Mouse (Mus musculus) C2C12 (cell line): ENCODE measurements around the gene Dyrk1a. TPM values are rescaled to one million over a fixed set of nuclear protein-coding genes. Genes with fewer than 3 reads are reported as not detected.

Experiments
- H3K27me3 ChIP-seq: one replicate; pipeline ENCODE4 v1.6.1; 2011; ENCODE audit not compliant: control insufficient read depth, insufficient read depth, insufficient read length
- H3K36me3 ChIP-seq: one replicate; pipeline ENCODE4 v1.6.1; 2011; ENCODE audit not compliant: control insufficient read depth, insufficient read depth
- H3K4me3 ChIP-seq: one replicate; pipeline ENCODE4 v1.5.1; 2011; ENCODE audit warnings: mild to moderate bottlenecking, control low read depth; ENCODE audit not compliant: poor library complexity, insufficient read depth, severe bottlenecking
- H3K79me2 ChIP-seq: one replicate; pipeline ENCODE4 v1.6.1; 2011; ENCODE audit not compliant: control insufficient read depth, insufficient read depth
- H3K79me3 ChIP-seq: one replicate; pipeline ENCODE4 v1.6.1; 2011; ENCODE audit warnings: low read depth, control low read depth
- H3ac ChIP-seq: one replicate; pipeline ENCODE3; 2011; ENCODE audit warnings: low read depth; ENCODE audit not compliant: control insufficient read depth, insufficient read length
- CEBPB ChIP-seq: IDR thresholded peaks from one replicate; pipeline ENCODE4 v1.6.1; 2011; ENCODE audit warnings: low read depth, mild to moderate bottlenecking, control low read depth, moderate library complexity
- CTCF ChIP-seq: IDR thresholded peaks from one replicate; pipeline ENCODE4 v1.5.1; 2011; ENCODE audit not compliant: control insufficient read depth, insufficient read depth, insufficient read length
- FOSL1 ChIP-seq: IDR thresholded peaks from one replicate; pipeline ENCODE4 v1.8.0; 2011; ENCODE audit warnings: mild to moderate bottlenecking, low read length; ENCODE audit not compliant: poor library complexity, insufficient read depth, severe bottlenecking
- MAX ChIP-seq: IDR thresholded peaks from one replicate; pipeline ENCODE4 v1.6.1; 2011; ENCODE audit warnings: mild to moderate bottlenecking, control low read depth
- MYOD1 ChIP-seq: IDR thresholded peaks from one replicate; pipeline ENCODE4 v1.6.1; 2011; ENCODE audit warnings: low read depth; ENCODE audit not compliant: control insufficient read depth, insufficient read length
- MYOG ChIP-seq: IDR thresholded peaks from one replicate; pipeline ENCODE4 v1.6.1; 2011; ENCODE audit not compliant: control insufficient read depth, insufficient read length; ENCODE audit errors: extremely low read depth
- USF1 ChIP-seq: IDR thresholded peaks from one replicate; pipeline ENCODE4 v1.6.1; 2011; ENCODE audit warnings: low read depth, mild to moderate bottlenecking, control low read depth, moderate library complexity
- polyA plus RNA-seq: library from polyadenylated mRNA; unstranded; fragments of >200 nt; fragmentation: generic; extraction: Trizol; gene quantifications from one replicate; pipeline ENCODE4 v1.2.1, GENCODE M21; 2012; ENCODE audit warnings: missing spikeins

The Dyrk1a gene
- polyA plus RNA-seq, 1 experiment = 17.3 TPM

- Histone ChIP-seq H3K79me3 (peaks cover 99% of the 10 kb centered on the region), H3K4me3 (no peak overlapping the region), H3ac (no peak overlapping the region), H3K36me3 (no peaks in the 10 kb centered on the region), H3K27me3 (no peaks in the 10 kb centered on the region), H3K79me2 (peaks cover 100% of the 10 kb centered on the region)
- no peak for TF ChIP-seq CTCF
- no peak for TF ChIP-seq CEBPB
- no peak for TF ChIP-seq MYOD1
- no peak for TF ChIP-seq MYOG
Observed at GRCm38 (mm10) chr16:94580844-94581405, 11.1 kb downstream of the Dyrk1a start.

- Histone ChIP-seq H3K27me3 (no peaks in the 10 kb centered on the region), H3K79me3 (peaks cover 100% of the 10 kb centered on the region), H3K4me3 (no peak overlapping the region), H3ac (no peak overlapping the region), H3K36me3 (no peaks in the 10 kb centered on the region), H3K79me2 (peaks cover 100% of the 10 kb centered on the region)
- TF ChIP-seq USF1 (no peak), CTCF (no peak), CEBPB (no peak), MYOG (no peak), MYOD1 (no peak), MAX (no peak), FOSL1 (no peak)
Observed at GRCm38 (mm10) chr16:94586349-94586990, 16.7 kb downstream of the Dyrk1a start.

GRCm38 (mm10) chr16:94587461-94587860, 17.7 kb downstream of the Dyrk1a start:
- TF ChIP-seq MYOG (no peak), FOSL1 (no peak), CEBPB (no peak), MAX (no peak), CTCF (no peak), MYOD1 (no peak), USF1 (no peak)
- Histone ChIP-seq H3K36me3 (no peaks in the 10 kb centered on the region), H3K27me3 (no peaks in the 10 kb centered on the region), H3K79me3 (peaks cover 100% of the 10 kb centered on the region), H3K4me3 (no peak overlapping the region), H3ac (no peak overlapping the region), H3K79me2 (peaks cover 100% of the 10 kb centered on the region)

GRCm38 (mm10) chr16:94588171-94588570, 18.4 kb downstream of the Dyrk1a start:
- no peak overlapping the region for H3K4me3 ChIP-seq
- TF ChIP-seq MYOD1 (no peak), MYOG (no peak), MAX (no peak)
- H3ac ChIP-seq = no peak overlapping the region

GRCm38 (mm10) chr16:94588974-94589373, 19.2 kb downstream of the Dyrk1a start:
- TF ChIP-seq USF1 (no peak), MAX (no peak), FOSL1 (no peak), MYOD1 (no peak), CEBPB (no peak), CTCF (no peak), MYOG (no peak)
- Histone ChIP-seq H3K79me3 (peaks cover 99% of the 10 kb centered on the region), H3K36me3 (no peaks in the 10 kb centered on the region), H3K4me3 (no peak overlapping the region), H3K79me2 (peaks cover 100% of the 10 kb centered on the region), H3K27me3 (no peaks in the 10 kb centered on the region), H3ac (no peak overlapping the region)

More at GRCm38 (mm10) chr16:94588171-94588570, 18.4 kb downstream of the Dyrk1a start:
- Histone ChIP-seq H3K79me3 (peaks cover 99% of the 10 kb centered on the region), H3K36me3 (no peaks in the 10 kb centered on the region), H3K79me2 (peaks cover 100% of the 10 kb centered on the region), H3K27me3 (no peaks in the 10 kb centered on the region)

- TF ChIP-seq MYOD1 = no peak
- TF ChIP-seq FOSL1 = no peak
- no peak for TF ChIP-seq CTCF
- no peak for TF ChIP-seq MAX
- TF ChIP-seq MYOG = no peak
- TF ChIP-seq USF1 = no peak
- no peak for TF ChIP-seq CEBPB
- Histone ChIP-seq H3K27me3 (no peaks in the 10 kb centered on the region), H3K79me2 (peaks cover 100% of the 10 kb centered on the region), H3K36me3 (no peaks in the 10 kb centered on the region), H3ac (no peak overlapping the region), H3K4me3 (no peak overlapping the region), H3K79me3 (peaks cover 99% of the 10 kb centered on the region)
Observed at GRCm38 (mm10) chr16:94589648-94590047, 19.8 kb downstream of the Dyrk1a start.
